Mouse (Mus musculus) cerebellum, postnatal 25 days (tissue): ENCODE measurements around the gene Zc3h8.

Experiments
- DNase-seq, 2 experiments: peaks; one replicate each; pipeline ENCODE4 v3.0.0; 2021; ENCODE audit warnings: mixed read lengths in 2 of 2

The Zc3h8 gene

DNA sequence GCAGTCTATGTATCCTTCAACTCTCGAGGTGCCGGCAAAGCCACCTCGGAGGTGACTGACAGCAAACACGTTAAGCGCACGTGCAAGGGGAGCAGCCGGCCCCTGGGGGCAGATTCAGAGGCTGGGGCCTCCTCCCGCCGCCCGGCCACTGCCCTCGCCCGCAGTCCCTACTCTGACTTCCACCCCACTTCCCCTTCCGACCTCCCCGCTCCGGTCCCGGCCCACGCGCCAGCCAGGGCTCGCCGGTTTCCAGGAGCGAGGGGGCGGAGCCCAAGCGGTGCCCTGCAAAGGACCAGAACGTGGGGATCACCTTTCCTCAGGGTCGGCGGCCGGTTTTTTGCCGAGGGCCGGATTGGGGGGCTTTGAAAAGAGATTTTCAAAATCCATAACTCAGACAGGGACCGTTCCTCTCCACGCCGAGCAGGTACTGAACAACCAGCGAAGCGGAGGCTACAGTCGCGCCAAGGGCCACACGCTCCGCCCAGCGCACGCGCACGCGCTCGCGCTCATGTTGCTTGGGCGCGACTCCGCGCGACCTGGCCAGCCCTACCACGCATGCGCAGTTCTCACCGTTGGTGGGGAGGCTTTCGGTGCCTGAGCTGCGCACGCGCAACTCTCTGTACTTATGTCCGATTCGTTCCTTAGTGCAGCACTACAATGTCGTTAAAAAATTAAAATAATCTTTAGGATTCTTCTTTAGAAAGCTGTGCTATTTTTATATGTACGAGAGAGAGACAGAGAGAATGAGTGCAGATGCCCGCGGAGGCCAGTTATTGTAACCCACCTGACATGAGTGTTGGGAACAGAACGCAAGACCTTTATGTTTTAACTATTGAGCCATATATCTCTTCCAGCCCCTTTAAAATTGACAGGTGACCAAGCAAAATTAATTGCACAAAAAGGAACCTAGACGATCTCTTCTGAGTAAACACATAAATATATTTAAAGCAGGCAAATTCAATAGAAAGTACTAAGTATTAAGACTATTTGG, at the start of gene Zc3h8:
Gene Zc3h8 (minus strand): TSS at position 540 of the 991 bp plus-strand sequence.
- DNase-seq: peak; percentile 97 to 99

DNA sequence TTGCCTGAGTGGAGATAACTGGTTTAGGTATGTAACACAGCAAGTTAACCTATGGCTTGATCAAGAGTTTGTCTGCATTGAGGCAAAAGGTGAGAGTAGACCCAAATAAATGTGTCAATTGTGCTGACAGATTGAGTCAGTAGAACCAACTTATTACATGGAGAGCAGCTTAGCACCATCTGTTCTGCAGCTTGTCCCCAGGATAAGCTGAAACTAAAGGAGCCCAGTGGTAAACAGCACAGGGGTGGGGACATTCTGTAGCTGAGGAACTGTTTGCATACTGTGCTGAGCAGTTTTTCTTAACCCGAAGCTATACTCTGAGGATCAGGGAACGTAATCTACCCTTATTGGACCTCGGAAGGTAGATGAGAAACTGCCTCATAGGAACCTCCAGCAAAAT, 40.9 kb upstream of the Zc3h8 start:
- peak in 1 of 2 experiments; percentile 10 for DNase-seq

DNA sequence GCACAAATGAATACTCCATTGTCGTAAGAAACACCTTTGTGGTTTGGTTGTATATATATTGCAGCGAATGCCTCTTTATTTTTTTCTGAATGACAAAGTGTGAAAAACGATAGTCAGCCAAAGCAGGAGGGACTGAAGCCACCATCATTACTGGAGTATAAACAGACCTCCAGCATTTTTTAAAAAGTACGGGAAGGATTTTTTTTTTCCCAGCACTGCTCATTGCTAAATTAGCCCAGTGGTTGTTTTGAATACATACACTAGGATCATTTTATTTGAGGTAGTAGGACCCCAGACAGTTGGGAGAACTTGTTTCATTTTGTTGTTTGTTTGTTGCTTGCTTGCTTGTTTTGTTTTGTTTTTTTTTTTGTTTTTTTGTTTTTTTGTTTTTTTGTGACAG, 31.7 kb upstream of the Zc3h8 start:
- no peak for DNase-seq

GRCm38 (mm10) chr2:128972301-128972700, 28.4 kb upstream of the Zc3h8 start:
- DNase-seq: no peak

DNA sequence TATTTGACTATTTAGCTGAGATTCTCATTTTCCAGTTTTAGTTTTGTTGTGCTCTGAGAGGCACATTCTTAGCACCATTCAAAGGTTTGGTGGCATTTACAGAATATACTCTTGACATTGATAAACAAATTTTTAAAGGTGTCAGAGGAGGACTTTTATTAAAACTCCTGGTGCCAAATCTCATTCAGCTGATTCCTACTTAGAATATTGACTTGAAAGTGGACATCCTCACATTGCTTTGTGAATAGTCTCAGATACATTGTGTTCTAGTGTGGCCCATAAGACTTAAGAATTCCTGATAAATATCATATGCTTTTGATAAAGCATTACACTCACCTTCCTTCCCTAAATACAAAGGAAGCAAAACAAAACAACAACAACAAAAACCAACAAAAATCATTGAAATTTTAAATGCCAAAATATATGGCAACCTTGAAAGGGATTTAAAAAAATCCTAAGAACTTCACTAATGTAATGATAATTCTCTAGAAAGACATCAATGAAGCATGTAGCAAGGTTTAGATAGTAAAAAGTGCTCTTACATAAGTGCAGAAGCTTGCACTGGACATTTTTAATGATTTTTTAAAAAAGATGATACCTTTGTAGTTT, 24.7 kb upstream of the Zc3h8 start:
- no peak for DNase-seq

DNA sequence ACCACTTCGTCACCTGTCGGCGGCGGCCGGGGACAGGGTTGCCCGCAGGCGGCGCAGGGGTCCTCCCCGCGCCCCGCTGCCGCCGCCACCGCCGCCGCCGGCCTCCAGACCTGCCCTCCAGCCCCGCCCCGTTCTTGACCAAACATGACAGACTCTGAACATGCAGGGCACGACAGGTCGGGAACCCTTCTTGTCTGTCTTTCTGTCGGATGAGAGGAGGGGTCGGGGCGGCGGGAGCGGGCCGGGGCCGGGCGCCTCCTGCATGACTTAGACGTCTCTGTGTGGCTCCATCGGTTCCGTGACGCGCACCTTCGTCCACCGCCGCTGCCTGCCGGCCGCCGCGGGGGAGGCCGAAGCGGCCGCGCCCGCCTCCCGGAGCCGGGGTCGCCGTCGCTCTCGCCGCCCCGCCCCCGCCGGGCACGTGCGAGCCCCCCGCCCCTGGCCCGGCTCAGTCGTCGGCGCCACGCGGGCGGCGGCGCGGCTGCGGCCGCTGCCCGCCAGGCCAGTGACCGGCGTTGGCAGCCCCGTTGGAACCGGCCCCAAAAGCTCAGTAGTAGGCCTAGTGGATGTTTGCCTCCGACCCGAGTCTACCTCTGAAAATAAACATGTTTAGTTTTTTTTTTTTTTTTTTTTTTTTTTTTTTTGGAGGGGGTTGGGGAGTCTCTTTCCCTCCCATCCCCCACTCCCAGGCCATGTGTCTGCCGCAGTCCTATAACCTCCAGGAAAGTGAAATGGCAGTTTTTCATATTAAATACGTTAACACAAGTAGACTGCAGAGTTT, 24.0 kb upstream of the Zc3h8 start, which contains the start of gene Gm10762:
Gene Gm10762 (minus strand): TSS at position 65 of the 781 bp plus-strand sequence.
- DNase-seq: peak; percentile 85 to 86

DNA sequence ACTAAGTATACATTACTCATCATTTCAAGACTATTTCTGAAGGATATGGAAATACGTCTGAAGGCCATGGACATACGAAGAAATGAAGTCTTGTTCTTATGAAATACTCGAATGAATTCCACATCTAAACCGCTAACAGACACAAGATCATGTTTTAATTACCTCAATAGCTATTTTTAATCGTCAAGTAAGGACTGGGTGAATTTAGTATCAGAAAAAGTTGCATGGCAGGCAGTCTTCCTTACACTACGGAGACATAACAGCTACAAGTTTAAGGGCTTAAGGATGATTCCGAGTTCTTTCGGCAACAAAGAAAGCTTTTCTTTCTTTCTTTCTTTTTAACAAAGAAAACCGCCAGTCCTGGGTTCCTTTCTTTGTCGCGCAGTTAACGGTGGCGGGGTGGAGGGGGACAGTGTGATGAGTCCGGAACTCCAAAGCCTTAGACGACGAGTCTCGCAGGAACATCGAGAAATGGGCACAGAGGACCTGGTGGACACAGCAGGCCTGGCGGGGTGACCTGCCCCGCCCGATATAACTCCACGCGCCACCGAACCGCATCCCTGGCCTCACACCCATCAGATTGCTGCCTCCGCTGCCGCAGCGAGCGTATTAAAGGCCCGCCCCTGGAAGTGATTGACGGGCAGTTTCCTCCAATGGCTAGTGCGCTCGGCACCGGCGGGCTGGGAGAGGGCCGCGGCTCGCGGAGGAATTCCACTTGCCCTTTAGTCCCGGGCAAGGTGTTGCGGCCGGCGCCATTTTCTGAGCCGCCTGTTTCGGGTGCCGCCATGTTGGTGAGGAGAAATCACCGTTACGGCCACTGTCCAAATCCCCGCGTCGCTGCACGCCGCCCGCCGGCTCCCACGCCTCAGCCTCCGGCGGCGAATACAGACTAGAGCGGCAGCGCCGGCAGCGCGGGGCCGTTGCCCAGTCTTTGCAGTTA, 23.0 kb upstream of the Zc3h8 start, which contains the start of gene Zc3h6:
Gene Zc3h6 (plus strand): TSS at position 762 of the 940 bp plus-strand sequence.
- peak; percentile 99 to 100 for DNase-seq

- no peak for DNase-seq
These were observed 22.4 kb upstream of the Zc3h8 start for GRCm38 (mm10) chr2:128966236-128966635.

GRCm38 (mm10) chr2:128965505-128966105, 21.7 kb upstream of the Zc3h8 start:
- DNase-seq: no peak

GRCm38 (mm10) chr2:128954186-128954585, 10.3 kb upstream of the Zc3h8 start:
- DNase-seq: no peak

- DNase-seq: peak; percentile 21 to 40
These were observed 4.2 kb upstream of the Zc3h8 start for GRCm38 (mm10) chr2:128947962-128948588.

GRCm38 (mm10) chr2:128936256-128936655, 7.6 kb downstream of the Zc3h8 start:
- DNase-seq: no peak

DNA sequence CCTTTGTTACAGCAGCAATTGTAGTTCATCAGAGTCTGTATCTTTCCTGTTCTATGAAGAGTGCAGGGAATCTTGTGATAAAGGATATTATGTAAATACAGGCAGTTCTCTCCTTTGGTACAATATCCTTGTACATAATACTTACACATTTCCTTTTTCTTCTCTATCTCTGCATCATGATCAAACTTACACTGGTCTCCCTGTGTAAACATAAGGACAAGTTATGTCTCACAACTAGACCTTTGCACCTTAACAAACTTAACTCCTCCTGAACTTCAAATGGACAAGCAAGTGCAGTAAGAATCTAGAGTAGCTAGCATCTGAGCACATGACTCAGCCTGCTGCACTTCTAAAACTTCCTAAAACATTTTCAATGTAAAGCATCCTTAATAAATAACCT, 13.2 kb downstream of the Zc3h8 start:
- no peak for DNase-seq

DNA sequence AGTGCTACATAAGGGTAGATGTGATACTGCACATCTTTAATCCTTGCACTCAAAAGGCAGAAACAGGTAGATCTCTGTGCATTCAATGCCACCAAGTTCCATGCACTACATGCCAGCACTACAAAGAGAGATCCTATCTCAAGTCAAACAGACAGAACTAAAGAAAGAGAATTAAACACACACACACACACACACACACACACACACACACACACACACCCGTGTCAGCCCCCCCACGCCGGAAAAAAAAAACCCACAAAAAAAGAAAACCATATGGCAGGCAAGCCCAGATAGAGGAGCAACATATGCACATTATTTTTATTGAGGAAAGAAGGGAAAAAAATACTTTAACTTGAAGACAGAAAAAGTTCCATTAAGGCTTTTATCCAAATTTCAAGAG, 15.4 kb downstream of the Zc3h8 start:
- DNase-seq: no peak

DNA sequence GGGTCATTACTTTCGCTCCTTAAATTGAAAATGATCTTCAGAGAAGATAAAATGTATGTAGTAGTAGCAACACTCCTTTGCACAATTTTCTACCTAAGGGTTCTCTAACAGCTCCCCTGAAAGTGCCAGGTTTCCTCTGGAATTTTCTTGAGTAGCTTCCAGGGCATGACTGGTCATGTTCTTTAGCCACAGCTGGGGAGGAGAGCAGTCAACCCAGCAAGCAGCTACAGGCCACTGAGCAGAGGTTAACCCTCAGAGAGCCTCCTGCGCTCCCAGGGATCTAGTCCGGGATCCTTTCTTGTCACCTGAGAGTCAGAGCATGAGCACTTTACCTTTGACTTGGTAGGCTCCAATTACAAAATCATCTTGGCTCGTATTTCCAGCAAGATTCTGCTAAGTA, 19.1 kb downstream of the Zc3h8 start:
- no peak for DNase-seq

GRCm38 (mm10) chr2:128916528-128916927, 27.3 kb downstream of the Zc3h8 start:
- DNase-seq: no peak

- no peak for DNase-seq
These were observed 28.9 kb downstream of the Zc3h8 start for GRCm38 (mm10) chr2:128914978-128915377.

- DNase-seq: no peak
These were observed 40.2 kb downstream of the Zc3h8 start for GRCm38 (mm10) chr2:128903661-128904060.

DNA sequence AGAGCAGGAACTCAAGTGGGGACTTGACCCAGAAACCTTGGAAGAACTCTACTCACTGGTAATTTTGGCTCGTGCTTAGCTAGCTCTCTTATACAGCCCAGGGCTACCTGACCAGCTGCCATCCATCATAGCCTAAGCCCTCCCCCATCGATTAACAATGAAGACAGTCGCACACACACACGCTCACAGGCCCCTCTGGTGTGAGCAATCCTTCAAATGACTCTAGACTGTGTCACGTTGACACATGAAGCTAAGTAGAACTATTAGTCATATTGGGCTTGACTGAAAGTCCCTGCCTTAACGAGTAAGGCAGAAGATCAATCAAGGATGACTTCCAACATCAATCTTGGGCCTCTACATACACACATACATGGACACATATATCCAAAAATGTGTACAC, 41.0 kb downstream of the Zc3h8 start:
- no peak for DNase-seq

DNA sequence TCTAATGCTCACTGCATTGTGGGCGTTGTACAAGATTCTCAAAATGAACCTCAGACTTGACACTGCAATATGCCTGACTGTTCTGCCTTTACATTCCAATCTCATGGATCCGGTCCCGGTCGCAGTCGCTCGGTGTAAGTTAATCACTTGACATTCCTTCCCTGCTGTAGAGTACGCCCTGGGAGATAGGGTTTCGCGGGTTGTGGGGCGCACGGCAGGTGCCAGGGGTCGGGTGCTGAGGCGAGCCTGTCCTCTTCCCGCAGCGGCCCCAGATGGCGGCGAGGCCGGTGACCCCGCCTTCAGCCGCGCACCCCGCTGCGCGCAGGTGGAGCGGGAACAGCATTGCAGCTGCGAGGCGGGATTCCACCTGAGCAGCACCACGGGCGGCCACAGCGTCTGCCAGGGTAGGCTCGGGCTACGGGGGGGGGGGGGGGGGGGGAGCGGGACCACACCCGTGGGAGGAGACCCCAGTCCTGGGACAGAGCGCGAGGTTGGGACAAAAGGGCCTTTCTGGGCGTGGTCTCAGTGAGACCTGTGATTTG, 51.6 kb downstream of the Zc3h8 start:
- DNase-seq: peak; percentile 66 to 73
